Mouse (Mus musculus) forebrain, embryonic 11.5 days (tissue): ENCODE results near the gene Hddc3. TPM values are rescaled to one million over a fixed set of nuclear protein-coding genes. Genes with fewer than 3 reads are reported as not detected.
A peak's percentile ranks its signal among the peaks of the same experiment; 100 is the strongest.
"Not testable (repeated sequence)": the region's sequence is repeated elsewhere in the genome, so short reads cannot be mapped to it uniquely, and the experiment has no call there.

Source experiments
- ATAC-seq: fragments of 200-750 bp; cut with Nextera tagmentation; replicated peaks from 2 replicates; pipeline ENCODE4 v1.8.0; 2017; ENCODE audit warnings: moderate TSS enrichment; ENCODE audit not compliant: low FRiP score
- DNase-seq: peaks from one replicate; pipeline ENCODE4 v3.0.0-alpha.2; 2017; ENCODE audit warnings: low spot score
- H3K27ac ChIP-seq: fragments of 300-500 bp; sonication (generic); 2 replicates; pipeline ENCODE4 v1.5.1; 2014; ENCODE audit warnings: low read depth, low read length
- H3K27me3 ChIP-seq: fragments of 300-500 bp; sonication (generic); 2 replicates; pipeline ENCODE4 v1.6.1; 2014; ENCODE audit warnings: mild to moderate bottlenecking, low read length, mixed read lengths; ENCODE audit not compliant: control insufficient read depth, insufficient read depth
- H3K36me3 ChIP-seq: fragments of 300-500 bp; sonication (generic); 2 replicates; pipeline ENCODE4 v1.6.1; 2014; ENCODE audit warnings: mild to moderate bottlenecking, low read length, moderate library complexity, mixed read lengths; ENCODE audit not compliant: control insufficient read depth, insufficient read depth
- H3K4me1 ChIP-seq: fragments of 300-500 bp; sonication (generic); replicated peaks from 2 replicates; pipeline ENCODE4 v1.6.1; 2014; ENCODE audit warnings: low read length, mixed read lengths; ENCODE audit not compliant: control insufficient read depth, insufficient read depth
- H3K4me2 ChIP-seq: fragments of 300-500 bp; sonication (generic); 2 replicates; pipeline ENCODE4 v1.6.1; 2014; ENCODE audit warnings: low read depth, mild to moderate bottlenecking, low read length, moderate library complexity, mixed read lengths; ENCODE audit not compliant: severe bottlenecking
- H3K4me3 ChIP-seq: fragments of 300-500 bp; sonication (generic); 2 replicates; pipeline ENCODE4 v1.5.1; 2014; ENCODE audit warnings: low read depth, low read length
- H3K9ac ChIP-seq: fragments of 300-500 bp; sonication (generic); 2 replicates; pipeline ENCODE4 v1.6.1; 2014; ENCODE audit warnings: low read length
- H3K9me3 ChIP-seq: fragments of 300-500 bp; sonication (generic); 2 replicates; pipeline ENCODE4 v1.6.1; 2016; ENCODE audit warnings: low read length, mixed read lengths; ENCODE audit not compliant: control insufficient read depth
- WGBS: fragments of 180-500 bp; shearing (Covaris S2); extraction: QIAGEN DNeasy Blood & Tissue Kit; methylation state at CpG from one replicate; pipeline ENCODE4 v1.1.7; 2014; 5-methylcytosine and 5-hydroxymethylcytosine counted together
- polyA plus RNA-seq: library from polyadenylated mRNA; unstranded; fragments of >200 nt; fragmentation: Nextera tagmentation; extraction: Ambion mirVana; gene quantifications from 2 replicates; pipeline ENCODE4 v1.2.1, GENCODE M21; 2014

Gene Hddc3
- polyA plus RNA-seq, 1 experiment from 2014 or later: 23.8 TPM

GRCm38 (mm10) chr7:80386235-80386930 lies 43.5 kb downstream of the Hddc3 start:
- ATAC-seq (peak; percentile 78), DNase-seq (peak; percentile 95)
- Histone ChIP-seq H3K27me3 (peaks cover 9% of the 10 kb centered on the region; the same call in 1 of the 2 replicates), H3K27ac (no peak overlapping the region), H3K36me3 (no peaks in the 10 kb centered on the region; the same call in 1 of the 2 replicates), H3K4me3 (no peak overlapping the region), H3K4me1 (peaks cover 12% of the 10 kb centered on the region), H3K4me2 (peak overlapping the region; percentile 15; the same call in 1 of the 2 replicates), H3K9ac (peak overlapping the region; percentile 58; the same call in 1 of the 2 replicates), H3K9me3 (no peaks in the 10 kb centered on the region)
- WGBS: 35% methylated on average over 18 of the region's 18 CpGs

DNA sequence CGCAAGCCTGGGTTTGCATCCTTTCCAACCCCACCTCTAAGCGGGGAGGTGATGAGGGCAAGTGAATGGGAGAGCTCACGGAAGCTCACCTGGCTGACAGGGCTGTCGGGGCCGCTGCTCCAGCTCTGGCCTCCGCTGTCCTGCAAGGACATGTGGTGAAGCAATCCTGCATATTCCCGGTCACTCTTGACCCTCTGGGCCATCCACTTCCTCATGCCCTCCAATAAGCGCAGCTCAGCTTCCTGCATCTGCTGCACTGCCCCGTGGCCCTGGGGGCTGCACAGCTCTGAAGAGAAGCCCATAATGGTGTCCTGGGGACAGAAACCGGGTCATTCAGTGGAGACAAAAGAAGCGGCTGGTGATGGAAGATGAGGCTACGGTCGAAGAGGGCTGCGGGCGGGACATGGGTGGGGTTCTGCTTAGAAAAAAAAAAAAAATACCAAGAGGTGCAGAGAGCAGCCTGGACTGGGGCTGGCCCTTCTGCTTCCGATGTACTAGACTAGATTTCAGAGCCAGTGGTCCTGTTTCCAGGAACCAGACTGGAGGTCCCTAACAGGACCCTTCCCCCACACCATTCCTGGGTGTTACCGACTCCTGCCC lies 44.2 kb downstream of the Hddc3 start:
- H3K36me3 ChIP-seq: no peaks in the 10 kb centered on the region; the same call in 1 of the 2 replicates
- peak overlapping the region; percentile 58 for H3K9ac ChIP-seq
- ATAC-seq: 0 out of 2 replicates have a peak, but pooled peaks have one; percentile 49
- H3K4me2 ChIP-seq: peak overlapping the region; percentile 43; the same call in 1 of the 2 replicates
- H3K9me3 ChIP-seq: no peaks in the 10 kb centered on the region
- peaks cover 9% of the 10 kb centered on the region; the same call in 1 of the 2 replicates for H3K27me3 ChIP-seq
- H3K27ac ChIP-seq: no peak overlapping the region
- peak overlapping the region; percentile 17; the same call in 1 of the 2 replicates for H3K4me3 ChIP-seq
- H3K4me1 ChIP-seq: peaks cover 12% of the 10 kb centered on the region
- WGBS: 22% methylated on average over 17 of the region's 17 CpGs
- DNase-seq: no peak

DNA sequence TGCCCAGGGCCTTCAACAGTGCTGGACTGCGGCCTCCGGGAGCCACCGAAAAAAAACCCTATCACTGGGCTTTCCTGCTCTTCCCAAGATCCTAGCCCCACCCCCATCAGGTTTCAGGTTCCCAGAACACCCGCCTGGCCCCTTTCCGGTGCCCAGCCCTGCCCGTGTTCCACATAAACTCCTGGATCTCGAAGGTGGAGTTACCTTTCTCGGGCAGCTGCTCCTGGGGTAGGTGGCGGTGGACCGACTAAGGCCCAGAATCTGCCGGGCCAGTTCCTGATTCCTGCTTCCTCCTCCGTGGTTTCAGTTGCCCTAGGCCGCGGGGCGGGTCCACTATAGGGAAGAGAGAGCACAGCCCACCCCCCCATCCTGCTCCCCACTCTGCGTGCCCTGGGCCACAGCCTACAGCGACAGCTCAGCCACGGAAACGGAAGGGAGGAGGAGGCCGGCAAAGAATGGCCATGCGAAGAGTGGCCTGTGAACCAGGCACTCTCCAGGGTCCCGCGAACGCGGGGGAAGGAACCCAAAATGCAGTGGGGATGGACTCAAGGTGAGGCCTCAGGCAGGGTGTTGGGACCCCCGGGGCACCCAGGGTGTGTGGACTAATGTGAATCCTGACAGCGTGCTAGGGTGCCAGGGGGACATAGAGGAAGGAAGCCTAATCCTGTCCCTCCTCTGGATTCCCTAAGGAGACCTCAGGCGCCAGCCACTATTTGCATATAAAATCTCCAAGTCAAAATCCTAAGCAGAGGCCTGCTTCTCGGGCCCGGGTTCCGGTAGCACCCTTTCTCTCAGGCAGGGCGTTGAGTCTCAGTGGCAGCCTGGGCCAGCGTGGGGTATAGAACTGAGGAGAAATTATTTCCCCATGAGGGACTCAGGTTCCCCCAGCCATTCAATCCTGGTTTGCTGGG lies 45.0 kb downstream of the Hddc3 start, which contains the start of gene Fes:
Gene Fes (minus strand): TSS at position 314 of the 911 bp plus-strand sequence.
- Histone ChIP-seq H3K36me3 (no peaks in the 10 kb centered on the region; the same call in 1 of the 2 replicates), H3K4me2 (peak within 1 kb of the TSS; percentile 43), H3K27ac (no peak within 1 kb of the TSS), H3K9ac (peak within 1 kb of the TSS; percentile 58), H3K9me3 (no peaks in the 10 kb centered on the region), H3K4me1 (peaks cover 12% of the 10 kb centered on the region), H3K27me3 (peaks cover 9% of the 10 kb centered on the region; the same call in 1 of the 2 replicates), H3K4me3 (peak within 1 kb of the TSS; percentile 17)
- DNase-seq (peak; percentile 66), ATAC-seq (0 out of 2 replicates have a peak, but pooled peaks have one; percentile 21)
- 8% methylated on average over 33 of the region's 33 CpGs for WGBS

DNA sequence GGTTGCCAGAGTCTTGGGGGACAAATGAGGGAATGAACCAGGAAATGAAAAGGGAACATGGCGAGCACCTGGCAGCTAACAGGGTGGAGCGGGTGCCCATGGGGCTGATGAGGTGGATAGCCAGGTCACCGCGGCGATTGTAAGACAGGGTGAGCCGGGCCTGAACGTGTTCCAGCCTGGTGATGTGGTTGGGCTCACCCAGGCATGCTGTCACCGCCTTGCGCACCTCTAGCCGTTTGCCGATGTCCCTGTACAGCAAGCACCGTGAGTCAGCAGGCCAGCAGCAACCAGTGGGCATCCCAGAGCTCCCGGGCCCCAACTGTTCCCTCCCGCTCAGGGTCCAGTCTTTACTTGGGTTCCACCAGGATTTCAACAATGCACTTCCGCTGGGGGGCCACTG lies 49.2 kb downstream of the Hddc3 start:
- 95% methylated on average over 15 of the region's 15 CpGs for WGBS
- no peaks in the 10 kb centered on the region; the same call in 1 of the 2 replicates for H3K36me3 ChIP-seq

GRCm38 (mm10) chr7:80394600-80394999 lies 51.7 kb downstream of the Hddc3 start:
- ATAC-seq: no peak
- Histone ChIP-seq H3K27ac (no peak overlapping the region), H3K4me2 (no peak overlapping the region), H3K4me1 (no peaks in the 10 kb centered on the region; the same call in 1 of the 2 replicates), H3K27me3 (no peaks in the 10 kb centered on the region), H3K4me3 (no peak overlapping the region), H3K9ac (no peak overlapping the region), H3K9me3 (no peaks in the 10 kb centered on the region), H3K36me3 (no peaks in the 10 kb centered on the region; the same call in 1 of the 2 replicates)
- 96% methylated on average over 4 of the region's 4 CpGs for WGBS
- no peak for DNase-seq

More for the DNA sequence above, 49.2 kb downstream of the Hddc3 start:
- Histone ChIP-seq H3K4me2 (no peak overlapping the region), H3K4me1 (peaks cover 9% of the 10 kb centered on the region), H3K27ac (no peak overlapping the region), H3K9me3 (no peaks in the 10 kb centered on the region), H3K4me3 (no peak overlapping the region), H3K9ac (no peak overlapping the region), H3K27me3 (peaks cover 5% of the 10 kb centered on the region; the same call in 1 of the 2 replicates)
- ATAC-seq: no peak
- DNase-seq: no peak

- H3K4me1 ChIP-seq: peaks cover 11% of the 10 kb centered on the region
- H3K27me3 ChIP-seq, DNase-seq, H3K9ac ChIP-seq, H3K4me2 ChIP-seq, ATAC-seq, H3K27ac ChIP-seq, H3K36me3 ChIP-seq, H3K4me3 ChIP-seq, H3K9me3 ChIP-seq: not testable (repeated sequence)
- 95% methylated on average over 4 of the region's 4 CpGs for WGBS
Observed at GRCm38 (mm10) chr7:80396427-80396826, 53.5 kb downstream of the Hddc3 start.

- DNase-seq: no peak
- no peak overlapping the region for H3K9ac ChIP-seq
Observed at GRCm38 (mm10) chr7:80397986-80398385, 55.1 kb downstream of the Hddc3 start.

More at GRCm38 (mm10) chr7:80397986-80398385, 55.1 kb downstream of the Hddc3 start:
- 87% methylated on average over 9 of the region's 9 CpGs for WGBS
- Histone ChIP-seq H3K4me2 (no peak overlapping the region), H3K4me3 (no peak overlapping the region), H3K27ac (no peak overlapping the region), H3K36me3 (no peaks in the 10 kb centered on the region; the same call in 1 of the 2 replicates), H3K9me3 (no peaks in the 10 kb centered on the region), H3K4me1 (peaks cover 14% of the 10 kb centered on the region), H3K27me3 (no peaks in the 10 kb centered on the region)
- no peak for ATAC-seq
